Mouse (Mus musculus): ENCODE results near the gene Krt1.

Gene Krt1

GRCm38 (mm10) chr15:101803052-101803822 is 47.4 kb downstream of the Krt1 start:
- no peak for DNase-seq (ENCODE audit: low spot score in 2 of 2)

- no peak for DNase-seq (ENCODE audit: low spot score in 2 of 2)
Measured at GRCm38 (mm10) chr15:101802296-101802835, 48.2 kb downstream of the Krt1 start, which contains the start of gene Krt73. TSS of gene Krt73 (minus strand) at chr15:101802346.
